Mouse (Mus musculus) spleen, adult 2 months (tissue): Measurements from ENCODE around the gene Ugt1a10.

ENCODE experiments used
- CTCF ChIP-seq: fragments of 200-500 bp; IDR thresholded peaks from 2 replicates; pipeline ENCODE4 v1.5.1; 2011; ENCODE audit warnings: mild to moderate bottlenecking, inconsistent platforms; ENCODE audit not compliant: insufficient read depth, insufficient read length, insufficient replicate concordance; ENCODE audit errors: extremely low read depth
- POLR2A ChIP-seq: fragments of 200-500 bp; IDR thresholded peaks from 2 replicates; pipeline ENCODE4 v1.6.1; 2011; ENCODE audit warnings: low read depth, low read length, inconsistent platforms

- TF ChIP-seq CTCF (no peak), POLR2A (no peak)
These were observed 176.0 kb downstream of the Ugt1a10 start for GRCm38 (mm10) chr1:88230981-88231802.
